Mouse (Mus musculus): ENCODE results near the gene Alkbh7. TPM values are rescaled to one million over a fixed set of nuclear protein-coding genes. Genes with fewer than 3 reads are reported as not detected.
A peak's percentile ranks its signal among the peaks of the same experiment; 100 is the strongest.

The Alkbh7 gene
- total RNA-seq, 4 experiments from 2014 or later: 24.4 to 27.2 (median 26.1) TPM

DNA sequence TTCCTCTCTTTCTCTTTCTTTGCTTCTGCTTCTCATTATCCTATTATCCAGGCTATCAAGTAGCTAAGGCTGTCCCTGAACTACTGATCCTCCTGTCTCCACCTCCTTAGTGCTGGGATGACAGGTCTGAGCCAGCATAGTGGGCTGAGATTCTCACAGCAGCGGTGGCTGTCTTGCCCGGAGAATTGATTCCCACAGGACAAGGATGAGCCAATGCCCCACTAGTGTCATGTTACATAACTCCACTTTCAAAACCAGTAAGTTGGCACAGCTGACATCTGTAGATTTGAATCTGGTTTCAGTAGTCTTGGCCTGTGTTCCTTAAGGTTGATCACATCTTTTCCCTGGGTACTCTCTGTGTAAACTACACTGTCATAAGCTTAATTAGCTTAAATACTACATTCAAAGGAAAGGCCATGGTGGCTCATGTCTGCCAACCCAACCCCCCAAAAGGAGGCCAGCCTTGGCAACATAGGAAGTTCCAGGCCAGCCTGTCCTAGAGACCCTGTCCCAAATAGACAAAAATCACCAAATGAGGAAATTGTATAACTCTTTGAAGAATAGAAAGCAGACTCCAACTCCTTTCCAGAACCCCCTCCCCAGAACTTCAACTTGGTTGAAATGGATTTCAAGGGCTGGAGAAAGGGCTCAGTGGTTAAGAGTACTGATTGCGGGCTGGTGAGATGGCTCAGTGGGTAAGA is 10.9 kb upstream of the Alkbh7 start:
- DNase-seq (ENCODE audit: low spot score in 2 of 2): no peak

GRCm38 (mm10) chr17:56988441-56988840 is 8.7 kb upstream of the Alkbh7 start:
- no peak for DNase-seq (ENCODE audit: low spot score in 2 of 2)

DNA sequence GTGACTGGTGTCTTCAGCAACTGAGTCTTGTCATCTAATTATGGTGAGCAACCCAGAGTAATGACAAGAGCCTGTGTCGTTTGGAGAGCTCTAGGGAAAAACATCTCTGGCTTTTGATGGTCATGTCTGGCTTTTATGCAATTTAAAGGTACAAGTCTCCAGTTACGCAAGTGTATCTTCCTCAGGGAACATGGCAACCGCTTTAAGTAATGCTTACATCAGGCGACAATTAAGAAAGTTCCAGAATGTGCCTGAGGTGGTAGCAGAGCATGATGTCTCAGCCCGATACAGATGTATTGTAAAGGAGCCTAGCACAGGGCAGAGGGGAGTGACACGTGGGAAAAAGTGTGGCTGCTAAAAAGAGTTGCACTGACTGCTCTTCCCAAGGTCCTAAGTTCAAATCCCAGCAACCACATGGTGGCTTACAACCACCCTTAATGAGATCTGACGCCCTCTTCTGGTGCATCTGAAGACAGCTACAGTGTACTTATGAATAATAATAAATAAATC is 8.2 kb upstream of the Alkbh7 start:
- no peak for DNase-seq (ENCODE audit: low spot score in 2 of 2)

GRCm38 (mm10) chr17:56989467-56990114 is 7.5 kb upstream of the Alkbh7 start:
- DNase-seq (ENCODE audit: low spot score in 2 of 2): peak in 1 of 2 experiments; percentile 81

- DNase-seq (ENCODE audit: low spot score in 2 of 2): peak; percentile 82 to 94
Observed at GRCm38 (mm10) chr17:56990115-56990746, 6.9 kb upstream of the Alkbh7 start, which contains the start of gene Clpp. Gene Clpp, plus strand, starts transcription at chr17:56990305.

DNA sequence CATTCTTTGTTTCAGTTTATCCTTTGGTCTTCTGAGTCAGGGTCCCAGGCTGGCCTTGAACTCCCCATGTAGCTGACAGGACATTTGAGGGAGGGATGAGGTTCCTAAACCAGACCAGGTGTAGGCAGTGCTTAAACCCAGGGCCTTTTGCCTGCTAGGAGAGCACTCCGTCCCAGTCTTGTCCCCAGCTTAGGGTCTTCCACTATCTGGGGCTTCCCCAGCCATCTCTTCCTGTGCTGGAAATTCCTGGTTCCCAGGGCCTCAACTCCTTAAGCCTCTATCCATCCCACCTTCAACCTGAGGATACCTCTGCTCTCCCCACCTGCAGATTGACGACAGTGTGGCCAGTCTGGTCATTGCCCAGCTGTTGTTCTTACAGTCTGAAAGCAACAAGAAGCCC is 6.2 kb upstream of the Alkbh7 start:
- DNase-seq (ENCODE audit: low spot score in 2 of 2): peak in 1 of 2 experiments; percentile 5

DNA sequence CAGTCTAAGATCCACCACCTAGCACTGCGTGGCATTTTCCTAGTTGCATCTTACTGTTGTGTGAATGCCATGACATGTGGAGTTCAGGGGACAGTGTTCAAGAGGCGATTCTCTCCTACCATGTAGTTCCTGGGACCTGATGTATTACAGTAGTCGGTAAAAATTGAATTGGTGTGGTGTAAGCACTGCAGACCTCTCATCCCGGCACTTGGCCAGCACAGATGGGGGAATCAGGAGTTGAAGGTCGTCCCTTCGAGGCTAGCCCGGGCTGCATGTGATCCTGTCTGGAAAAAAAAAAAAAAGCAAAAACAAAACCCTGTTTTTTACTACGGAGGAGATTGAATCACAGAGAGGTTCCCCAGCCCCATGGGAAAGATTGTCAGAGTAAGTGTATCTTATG is 2.1 kb upstream of the Alkbh7 start:
- DNase-seq (ENCODE audit: low spot score in 2 of 2): no peak

- DNase-seq (ENCODE audit: low spot score in 2 of 2): no peak
Observed at GRCm38 (mm10) chr17:56996506-56996905, 633 bp upstream of the Alkbh7 start.

GRCm38 (mm10) chr17:56999414-56999813 is 2.3 kb downstream of the Alkbh7 start:
- DNase-seq (ENCODE audit: low spot score in 2 of 2): no peak

DNA sequence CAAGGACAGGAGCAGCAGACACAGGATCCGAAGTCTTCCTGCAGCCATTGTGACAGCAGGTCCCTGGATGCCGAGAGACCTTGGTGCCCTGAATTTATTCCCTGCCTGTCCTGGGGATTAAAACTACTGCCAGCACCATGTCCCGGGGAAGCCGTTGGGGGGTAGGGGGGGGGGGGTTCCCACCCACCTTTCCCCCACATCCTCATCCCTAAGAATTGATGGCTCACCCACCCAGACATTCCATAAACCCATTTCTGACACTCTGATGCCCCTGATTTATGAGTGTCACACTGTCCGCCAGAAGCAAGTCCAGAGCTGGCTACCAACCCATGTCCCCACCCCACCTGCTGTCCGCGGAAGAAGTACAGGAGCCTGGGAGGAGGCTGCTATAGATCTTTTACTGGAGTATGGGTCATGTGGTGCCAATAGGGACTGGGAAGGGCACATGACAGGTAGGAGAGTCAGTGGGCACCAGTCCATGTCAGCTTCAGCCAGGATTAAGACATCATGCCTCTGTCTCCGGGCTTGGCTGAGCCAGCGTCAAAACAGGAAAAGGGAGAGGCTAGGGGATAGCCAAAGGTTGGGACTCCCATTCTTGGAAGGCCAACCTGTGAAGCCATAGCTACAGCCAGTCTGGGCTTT is 3.0 kb downstream of the Alkbh7 start, which contains the start of gene Pspn:
Pspn (minus strand) TSS at position 51 of the 642 bp plus-strand sequence.
- no peak for DNase-seq (ENCODE audit: low spot score in 2 of 2)

DNA sequence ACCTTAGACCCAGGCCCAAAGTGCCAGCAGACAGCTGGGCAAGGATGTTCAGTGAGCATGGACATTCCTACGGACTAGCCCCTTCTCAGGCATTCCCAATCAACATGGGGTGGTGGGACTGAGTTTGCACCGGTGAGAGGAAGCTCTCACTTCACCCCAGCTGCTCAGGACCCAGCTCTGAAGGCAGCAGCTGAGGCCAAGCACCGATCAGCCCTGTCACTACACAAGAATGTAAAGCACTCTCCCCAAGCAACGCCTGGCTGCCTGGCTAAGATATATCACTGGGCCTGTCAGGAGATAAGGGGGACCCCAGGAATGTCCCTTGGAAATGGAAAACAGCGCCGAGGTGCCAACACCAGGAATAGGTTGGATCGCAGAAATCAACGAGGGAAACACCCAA is 4.1 kb downstream of the Alkbh7 start:
- DNase-seq (ENCODE audit: low spot score in 2 of 2): no peak

GRCm38 (mm10) chr17:57003994-57004393 is 6.9 kb downstream of the Alkbh7 start:
- DNase-seq (ENCODE audit: low spot score in 2 of 2): no peak

DNA sequence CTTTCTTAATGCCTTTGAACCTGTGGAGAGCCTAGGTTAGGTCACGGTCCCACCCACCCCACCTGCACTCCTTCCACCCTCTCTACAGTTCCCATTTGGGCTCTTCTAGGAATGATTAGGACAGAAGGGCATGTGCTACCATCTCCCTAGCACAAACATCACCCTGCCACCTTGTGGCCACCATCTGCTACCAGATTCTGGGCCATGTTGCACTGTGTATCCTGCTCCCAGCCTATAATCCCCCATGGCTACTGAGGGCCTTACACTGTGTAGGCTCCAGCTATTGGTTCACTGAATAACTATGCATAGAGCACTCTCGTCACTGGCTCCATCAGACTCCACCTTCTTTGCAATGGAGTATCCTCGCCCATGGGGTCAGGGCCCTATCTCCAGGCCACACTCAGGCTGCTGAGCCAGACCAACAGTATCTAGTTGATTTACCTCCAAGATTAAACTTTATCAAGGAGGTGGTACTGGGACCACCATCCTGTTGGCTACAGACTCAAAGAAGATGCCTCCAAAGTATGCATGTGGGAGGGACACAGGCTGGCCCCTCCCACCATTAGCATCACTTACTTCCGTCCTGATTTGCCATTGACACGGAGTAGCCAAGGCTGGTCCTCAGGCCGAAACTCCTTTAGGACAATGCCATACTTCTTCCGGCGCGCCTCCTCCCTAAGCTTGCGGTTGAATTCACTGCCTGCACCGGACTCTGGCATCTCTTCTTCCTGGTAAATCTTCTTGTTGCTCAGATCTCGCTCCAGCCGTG is 10.2 kb downstream of the Alkbh7 start:
- no peak for DNase-seq (ENCODE audit: low spot score in 2 of 2)

DNA sequence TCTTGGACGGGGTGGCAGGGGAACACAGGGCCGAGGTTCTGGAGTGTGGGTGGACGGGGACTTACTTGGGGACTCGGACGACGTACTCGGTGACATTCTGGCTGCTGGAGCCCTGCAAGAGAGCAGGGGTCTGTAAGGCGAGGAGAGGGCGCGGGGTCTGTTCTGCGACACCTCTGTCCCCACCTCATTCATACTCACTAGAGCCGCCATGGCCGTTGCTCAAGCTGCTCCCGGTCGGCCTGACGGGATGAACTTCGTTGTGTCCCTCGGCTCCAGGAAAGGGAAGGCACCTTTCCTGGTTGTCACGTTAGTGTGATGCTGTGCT is 13.7 kb downstream of the Alkbh7 start:
- DNase-seq (ENCODE audit: low spot score in 2 of 2): no peak

DNA sequence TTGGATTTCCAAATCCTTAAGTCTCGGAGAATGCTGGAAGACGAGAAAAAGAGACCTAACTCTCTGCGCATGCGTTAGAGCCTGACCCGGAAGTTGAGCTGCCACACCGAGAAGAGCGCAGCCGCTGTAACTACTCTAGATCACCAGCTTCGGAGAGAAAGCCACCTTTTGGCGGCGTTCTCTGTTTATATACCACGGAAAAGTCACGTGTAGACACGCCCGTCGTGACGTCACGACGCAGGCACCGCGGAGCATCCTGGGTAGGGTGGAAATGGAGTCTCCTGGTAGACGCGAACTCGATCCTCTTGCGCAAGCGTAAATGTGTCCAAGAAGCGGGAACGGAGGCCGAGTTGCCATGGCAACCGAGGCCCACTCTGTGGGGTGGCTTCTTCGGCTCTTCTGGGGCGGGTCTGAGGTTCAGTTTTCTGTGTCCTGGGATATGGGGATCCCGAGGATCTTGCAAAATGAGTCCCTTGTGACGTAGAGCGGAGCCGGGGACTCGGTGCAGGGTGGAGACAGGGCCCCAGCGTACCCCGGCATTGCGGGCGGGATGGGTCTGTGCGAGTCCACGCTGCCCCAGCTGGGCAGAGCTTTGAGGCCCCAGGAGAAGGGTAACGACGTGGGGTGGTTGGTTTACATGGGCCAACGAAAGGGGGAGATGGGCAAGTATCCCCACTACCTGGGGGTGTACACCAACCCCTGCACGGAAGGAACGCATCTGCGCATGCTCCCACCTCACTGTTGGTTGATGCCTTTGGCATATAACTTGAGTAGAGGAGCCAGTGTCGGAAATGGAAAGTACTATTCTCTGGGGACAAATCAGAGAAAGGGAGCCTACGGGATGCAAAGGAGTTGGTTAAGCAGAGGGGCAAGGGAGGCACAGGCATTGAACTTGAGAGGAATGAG is 14.3 kb downstream of the Alkbh7 start, which contains the start of the genes Gtf2f1 and Gm17949:
Gtf2f1 (minus strand) TSS at position 53 of the 906 bp plus-strand sequence.
Gm17949 (plus strand) TSS at position 234 of the 906 bp plus-strand sequence.
- DNase-seq (ENCODE audit: low spot score in 2 of 2): peak; percentile 97 to 98

DNA sequence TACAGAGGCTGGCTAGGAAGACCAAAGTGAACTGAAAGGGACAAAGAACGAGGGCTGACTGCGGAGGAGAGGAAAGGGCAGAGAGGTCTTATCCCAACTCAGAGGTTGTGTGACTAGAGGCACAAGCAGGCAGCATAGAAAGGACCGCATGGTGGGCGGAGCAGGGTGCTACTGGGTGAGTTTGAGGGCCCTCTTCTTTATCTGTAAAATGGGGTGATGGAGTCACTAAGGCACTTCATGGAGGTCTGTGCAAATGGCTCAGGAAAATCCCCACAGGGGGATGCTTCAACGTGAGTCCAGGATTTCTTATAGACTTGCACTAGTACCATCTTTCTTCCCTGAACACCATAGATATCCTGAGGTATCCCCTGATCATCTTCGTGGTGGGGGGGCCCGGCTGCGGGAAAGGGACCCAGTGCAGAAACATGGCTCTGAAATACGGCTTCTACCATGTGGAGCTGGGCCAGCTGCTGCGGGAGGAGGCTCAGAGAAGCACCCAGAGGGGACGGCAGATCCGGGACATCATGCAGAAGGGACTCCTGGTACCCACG is 15.2 kb downstream of the Alkbh7 start:
- DNase-seq (ENCODE audit: low spot score in 2 of 2): no peak

GRCm38 (mm10) chr17:57019693-57020092 is 22.6 kb downstream of the Alkbh7 start:
- DNase-seq (ENCODE audit: low spot score in 2 of 2): no peak

GRCm38 (mm10) chr17:57020960-57021359 is 23.8 kb downstream of the Alkbh7 start:
- no peak for DNase-seq (ENCODE audit: low spot score in 2 of 2)

DNA sequence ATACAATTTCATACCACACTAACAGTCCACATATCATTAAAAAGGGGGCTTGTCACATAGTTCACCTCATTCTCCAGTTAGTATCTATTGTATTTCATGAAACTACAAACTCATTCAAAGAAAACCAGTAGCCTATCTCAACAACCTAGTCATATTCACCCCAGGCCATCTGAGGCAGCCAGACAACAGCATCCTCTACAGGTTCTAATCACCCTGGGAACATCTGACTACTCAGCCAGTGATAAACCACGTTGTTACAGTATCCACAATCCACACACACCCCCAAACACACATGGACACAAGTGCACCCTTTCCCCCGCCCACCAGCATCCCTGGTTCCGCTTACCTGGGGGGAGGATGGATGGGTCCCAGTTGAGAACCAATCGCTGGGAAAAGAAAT is 30.3 kb downstream of the Alkbh7 start:
- DNase-seq (ENCODE audit: low spot score in 2 of 2): no peak

GRCm38 (mm10) chr17:57029691-57030090 is 32.6 kb downstream of the Alkbh7 start:
- no peak for DNase-seq (ENCODE audit: low spot score in 2 of 2)

Measured in left cerebral cortex, adult 8-10 months (tissue).